In genomic region chr14:27491399-27491798, GRCm38 (mm10) we compare ENCODE assay signal across 14 mouse cellular contexts.
"Had no signal": no experiment of that assay in that cellular context is flagged by ENCODE, and none has a peak within 500 bp of the region (broad histone marks: within the 10 kb centered on the region; RNA-seq: fewer than 3 reads in every experiment).

No protein-coding gene starts in this region.

- DNase-seq: kidney, adult 18-20 months; kidney, postnatal 25 days; layer of hippocampus, adult 9-11 months; lung, embryonic 14.5 days; lung, postnatal 10 days; lung, postnatal 4 days; right cerebral cortex, adult 18-20 months; thymus, postnatal 4 days had no signal

- ATAC-seq: intestine, embryonic 15.5 days; midbrain, embryonic 13.5 days had no signal

- H3K9ac ChIP-seq: intestine, embryonic 15.5 days; limb, embryonic 12.5 days; lung, embryonic 14.5 days; midbrain, embryonic 13.5 days; neural tube, embryonic 12.5 days had no signal

- H3K27me3 ChIP-seq: intestine, embryonic 15.5 days; limb, embryonic 12.5 days; megakaryocyte, embryonic 14.5 days; midbrain, embryonic 13.5 days; neural tube, embryonic 12.5 days had no signal

- H3K4me2 ChIP-seq: intestine, embryonic 15.5 days; limb, embryonic 12.5 days; lung, embryonic 14.5 days; midbrain, embryonic 13.5 days; neural tube, embryonic 12.5 days had no signal

- H3K4me1 ChIP-seq: intestine, embryonic 15.5 days; limb, embryonic 12.5 days; megakaryocyte, embryonic 14.5 days; midbrain, embryonic 13.5 days; neural tube, embryonic 12.5 days had no signal

- H3K9me3 ChIP-seq: intestine, embryonic 15.5 days; limb, embryonic 12.5 days; megakaryocyte, embryonic 14.5 days; midbrain, embryonic 13.5 days; neural tube, embryonic 12.5 days had no signal

- H3K4me3 ChIP-seq: intestine, embryonic 15.5 days; limb, embryonic 12.5 days; megakaryocyte, embryonic 14.5 days; midbrain, embryonic 13.5 days; neural tube, embryonic 12.5 days had no signal

- H3K27ac ChIP-seq: intestine, embryonic 15.5 days; limb, embryonic 12.5 days; midbrain, embryonic 13.5 days; neural tube, embryonic 12.5 days; stomach, postnatal 0 days had no signal
